Mouse (Mus musculus) cerebellum, postnatal 25 days (tissue): ENCODE data around the gene Csrp1.
A peak's percentile ranks its signal among the peaks of the same experiment; 100 is the strongest.

Source experiments
- DNase-seq, 2 experiments: peaks; one replicate each; pipeline ENCODE4 v3.0.0; 2021; ENCODE audit warnings: mixed read lengths in 2 of 2

Gene Csrp1

GRCm38 (mm10) chr1:135719983-135720382 is at the start of gene Csrp1:
Csrp1 (plus strand) TSS chr1:135720061.
- DNase-seq: no peak

GRCm38 (mm10) chr1:135670397-135671130 is 49.3 kb upstream of the Csrp1 start:
- DNase-seq: peak; percentile 87

- peak in 1 of 2 experiments; percentile 7 for DNase-seq
Measured at GRCm38 (mm10) chr1:135671406-135671805, 48.5 kb upstream of the Csrp1 start.

- DNase-seq: peak; percentile 10 to 32
Measured at GRCm38 (mm10) chr1:135671956-135672355, 47.9 kb upstream of the Csrp1 start.

- peak in 1 of 2 experiments; percentile 3 for DNase-seq
Measured at GRCm38 (mm10) chr1:135672374-135672773, 47.5 kb upstream of the Csrp1 start.

GRCm38 (mm10) chr1:135673423-135673822 is 46.4 kb upstream of the Csrp1 start:
- peak in 1 of 2 experiments; percentile 3 for DNase-seq

- peak in 1 of 2 experiments; percentile 3 for DNase-seq
Measured at GRCm38 (mm10) chr1:135675449-135676129, 44.3 kb upstream of the Csrp1 start.

- DNase-seq: no peak
Measured at GRCm38 (mm10) chr1:135676247-135676646, 43.6 kb upstream of the Csrp1 start.

- DNase-seq: peak in 1 of 2 experiments; percentile 1
Measured at GRCm38 (mm10) chr1:135676938-135677682, 42.8 kb upstream of the Csrp1 start.

GRCm38 (mm10) chr1:135678145-135678544 is 41.7 kb upstream of the Csrp1 start:
- no peak for DNase-seq

GRCm38 (mm10) chr1:135680716-135681115 is 39.1 kb upstream of the Csrp1 start:
- no peak for DNase-seq

GRCm38 (mm10) chr1:135681122-135681521 is 38.7 kb upstream of the Csrp1 start:
- no peak for DNase-seq

GRCm38 (mm10) chr1:135684895-135685294 is 35.0 kb upstream of the Csrp1 start:
- no peak for DNase-seq

- DNase-seq: no peak
Measured at GRCm38 (mm10) chr1:135685316-135685715, 34.5 kb upstream of the Csrp1 start.

GRCm38 (mm10) chr1:135686792-135687510 is 32.9 kb upstream of the Csrp1 start:
- peak; percentile 32 to 51 for DNase-seq

GRCm38 (mm10) chr1:135687771-135688492 is 31.9 kb upstream of the Csrp1 start:
- DNase-seq: peak; percentile 69 to 74

GRCm38 (mm10) chr1:135688686-135689085 is 31.2 kb upstream of the Csrp1 start:
- no peak for DNase-seq

GRCm38 (mm10) chr1:135690784-135691416 is 29.0 kb upstream of the Csrp1 start:
- DNase-seq: no peak

- DNase-seq: no peak
Measured at GRCm38 (mm10) chr1:135691417-135691815, 28.4 kb upstream of the Csrp1 start.

GRCm38 (mm10) chr1:135694181-135694580 is 25.7 kb upstream of the Csrp1 start:
- no peak for DNase-seq

- DNase-seq: no peak
Measured at GRCm38 (mm10) chr1:135697462-135697861, 22.4 kb upstream of the Csrp1 start.
